Mouse (Mus musculus): ENCODE measurements around the gene Nkx1-2. TPM values are rescaled to one million over a fixed set of nuclear protein-coding genes. Genes with fewer than 3 reads are reported as not detected.
A peak's percentile ranks its signal among the peaks of the same experiment; 100 is the strongest.

Nkx1-2 gene
- polyA plus RNA-seq (2016; fragmentation: Nextera tagmentation; extraction: Ambion mirVana): 0.21 and 0.72 TPM in 2 replicates

GRCm38 (mm10) chr7:132599071-132599975, at the start of gene Nkx1-2:
Nkx1-2 (minus strand) TSS chr7:132599637.
- Histone ChIP-seq H3K27ac (no peak within 1 kb of the TSS), H3K4me3 (replicated peaks) (peak within 1 kb of the TSS; percentile 38), H3K4me2 (peak within 1 kb of the TSS; percentile 77), H3K9me3 (no peaks in the 10 kb centered on the region), H3K36me3 (replicated peaks) (no peaks in the 10 kb centered on the region), H3K9ac (peak within 1 kb of the TSS; percentile 36), H3K4me1 (peaks cover 36% of the 10 kb centered on the region), H3K27me3 (peaks cover 97% of the 10 kb centered on the region)
- ATAC-seq (ENCODE audit: low FRiP score): 0 out of 2 replicates have a peak, but pooled peaks have one; percentile 44
- under 1% methylated on average over 50 of the region's 52 CpGs for WGBS

GRCm38 (mm10) chr7:132646514-132646913, 47.1 kb upstream of the Nkx1-2 start:
- ATAC-seq (ENCODE audit: low FRiP score): no peak
- Histone ChIP-seq H3K36me3 (replicated peaks) (no peaks in the 10 kb centered on the region), H3K27me3 (no peaks in the 10 kb centered on the region), H3K9ac (no peak overlapping the region), H3K4me2 (no peak overlapping the region), H3K27ac (no peak overlapping the region), H3K4me1 (no peaks in the 10 kb centered on the region), H3K9me3 (no peaks in the 10 kb centered on the region), H3K4me3 (replicated peaks) (no peak overlapping the region)
- WGBS: 96% methylated on average over 1 of the region's 1 CpGs

- Histone ChIP-seq H3K36me3 (replicated peaks) (no peaks in the 10 kb centered on the region), H3K4me2 (no peak overlapping the region), H3K4me3 (replicated peaks) (no peak overlapping the region), H3K4me1 (peaks cover 4% of the 10 kb centered on the region; the same call in 1 of the 2 replicates), H3K27me3 (no peaks in the 10 kb centered on the region), H3K9me3 (no peaks in the 10 kb centered on the region), H3K27ac (no peak overlapping the region), H3K9ac (no peak overlapping the region)
- no peak for ATAC-seq (ENCODE audit: low FRiP score)
- 90% methylated on average over 11 of the region's 11 CpGs for WGBS
These were observed 45.3 kb upstream of the Nkx1-2 start for GRCm38 (mm10) chr7:132644605-132645279.

GRCm38 (mm10) chr7:132641606-132642005, 42.2 kb upstream of the Nkx1-2 start:
- ATAC-seq (ENCODE audit: low FRiP score): no peak
- H3K9ac ChIP-seq: no peak overlapping the region
- 86% methylated on average over 1 of the region's 1 CpGs for WGBS
- H3K36me3 ChIP-seq (replicated peaks): no peaks in the 10 kb centered on the region
- no peak overlapping the region for H3K4me2 ChIP-seq
- peaks cover 14% of the 10 kb centered on the region for H3K4me1 ChIP-seq
- no peak overlapping the region for H3K27ac ChIP-seq
- no peak overlapping the region for H3K4me3 ChIP-seq (replicated peaks)
- no peaks in the 10 kb centered on the region for H3K27me3 ChIP-seq
- H3K9me3 ChIP-seq: no peaks in the 10 kb centered on the region

GRCm38 (mm10) chr7:132640946-132641345, 41.5 kb upstream of the Nkx1-2 start:
- WGBS: 56% methylated on average over 9 of the region's 9 CpGs
- Histone ChIP-seq H3K4me3 (replicated peaks) (no peak overlapping the region), H3K27me3 (0 out of 2 replicates have a peak, but pooled peaks cover 2% of the 10 kb centered on the region), H3K9ac (no peak overlapping the region), H3K4me1 (peaks cover 14% of the 10 kb centered on the region), H3K9me3 (no peaks in the 10 kb centered on the region), H3K4me2 (no peak overlapping the region), H3K36me3 (replicated peaks) (no peaks in the 10 kb centered on the region), H3K27ac (no peak overlapping the region)
- ATAC-seq (ENCODE audit: low FRiP score): peak; percentile 46; the same call in 1 of the 2 replicates

GRCm38 (mm10) chr7:132638446-132639087, 39.1 kb upstream of the Nkx1-2 start:
- Histone ChIP-seq H3K27ac (no peak overlapping the region), H3K4me3 (replicated peaks) (no peak overlapping the region), H3K9me3 (no peaks in the 10 kb centered on the region), H3K9ac (no peak overlapping the region), H3K27me3 (peaks cover 9% of the 10 kb centered on the region; the same call in 1 of the 2 replicates), H3K36me3 (replicated peaks) (no peaks in the 10 kb centered on the region), H3K4me1 (peaks cover 14% of the 10 kb centered on the region), H3K4me2 (no peak overlapping the region)
- peak; percentile 58 for ATAC-seq (ENCODE audit: low FRiP score)
- WGBS: 59% methylated on average over 12 of the region's 12 CpGs

GRCm38 (mm10) chr7:132637292-132637691, 37.9 kb upstream of the Nkx1-2 start:
- no peak for ATAC-seq (ENCODE audit: low FRiP score)
- Histone ChIP-seq H3K9ac (no peak overlapping the region), H3K9me3 (no peaks in the 10 kb centered on the region)

GRCm38 (mm10) chr7:132631313-132631712, 31.9 kb upstream of the Nkx1-2 start:
- H3K36me3 ChIP-seq (replicated peaks): no peaks in the 10 kb centered on the region
- H3K4me1 ChIP-seq: no peaks in the 10 kb centered on the region
- H3K4me3 ChIP-seq (replicated peaks): no peak overlapping the region
- H3K27ac ChIP-seq: no peak overlapping the region
- 78% methylated on average over 11 of the region's 11 CpGs for WGBS
- H3K9ac ChIP-seq: no peak overlapping the region
- H3K27me3 ChIP-seq: peaks cover 26% of the 10 kb centered on the region; the same call in 1 of the 2 replicates
- no peaks in the 10 kb centered on the region for H3K9me3 ChIP-seq
- ATAC-seq (ENCODE audit: low FRiP score): no peak
- no peak overlapping the region for H3K4me2 ChIP-seq

More at GRCm38 (mm10) chr7:132637292-132637691, 37.9 kb upstream of the Nkx1-2 start:
- WGBS: 58% methylated on average over 12 of the region's 12 CpGs
- Histone ChIP-seq H3K27ac (no peak overlapping the region), H3K27me3 (peaks cover 13% of the 10 kb centered on the region; the same call in 1 of the 2 replicates), H3K4me3 (replicated peaks) (no peak overlapping the region), H3K4me2 (no peak overlapping the region), H3K4me1 (peaks cover 14% of the 10 kb centered on the region), H3K36me3 (replicated peaks) (no peaks in the 10 kb centered on the region)

GRCm38 (mm10) chr7:132627448-132627847, 28.0 kb upstream of the Nkx1-2 start:
- H3K9ac ChIP-seq: no peak overlapping the region
- 89% methylated on average over 3 of the region's 3 CpGs for WGBS
- peaks cover 16% of the 10 kb centered on the region; the same call in 1 of the 2 replicates for H3K27me3 ChIP-seq
- no peak overlapping the region for H3K4me3 ChIP-seq (replicated peaks)
- no peaks in the 10 kb centered on the region for H3K36me3 ChIP-seq (replicated peaks)
- ATAC-seq (ENCODE audit: low FRiP score): no peak
- H3K9me3 ChIP-seq: no peaks in the 10 kb centered on the region
- H3K4me1 ChIP-seq: no peaks in the 10 kb centered on the region
- no peak overlapping the region for H3K4me2 ChIP-seq
- H3K27ac ChIP-seq: no peak overlapping the region

- Histone ChIP-seq H3K4me2 (no peak overlapping the region), H3K4me3 (replicated peaks) (no peak overlapping the region), H3K9me3 (no peaks in the 10 kb centered on the region), H3K9ac (no peak overlapping the region), H3K36me3 (replicated peaks) (no peaks in the 10 kb centered on the region), H3K4me1 (no peaks in the 10 kb centered on the region), H3K27ac (no peak overlapping the region), H3K27me3 (peaks cover 16% of the 10 kb centered on the region; the same call in 1 of the 2 replicates)
- WGBS: 42% methylated on average over 4 of the region's 4 CpGs
- peak; percentile 49; the same call in 1 of the 2 replicates for ATAC-seq (ENCODE audit: low FRiP score)
These were observed 26.7 kb upstream of the Nkx1-2 start for GRCm38 (mm10) chr7:132626174-132626573.

GRCm38 (mm10) chr7:132624161-132624560, 24.7 kb upstream of the Nkx1-2 start:
- ATAC-seq (ENCODE audit: low FRiP score): no peak
- Histone ChIP-seq H3K9ac (no peak overlapping the region), H3K9me3 (no peaks in the 10 kb centered on the region), H3K36me3 (replicated peaks) (no peaks in the 10 kb centered on the region), H3K4me2 (no peak overlapping the region), H3K27me3 (peaks cover 11% of the 10 kb centered on the region; the same call in 1 of the 2 replicates), H3K4me1 (no peaks in the 10 kb centered on the region), H3K27ac (no peak overlapping the region), H3K4me3 (replicated peaks) (no peak overlapping the region)
- 76% methylated on average over 10 of the region's 10 CpGs for WGBS

Measured in forebrain, embryonic 12.5 days (tissue).